Mouse (Mus musculus): ENCODE data around the gene Ppie.
"Not testable (repeated sequence)": the region's sequence is repeated elsewhere in the genome, so short reads cannot be mapped to it uniquely, and the experiment has no call there.

Gene Ppie

GRCm38 (mm10) chr4:123139513-123140154 lies at the start of gene Ppie:
Ppie (minus strand) TSS chr4:123139951.
- DNase-seq (ENCODE audit: low spot score): peak; percentile 79

- no peak for DNase-seq (ENCODE audit: low spot score)
Measured at GRCm38 (mm10) chr4:123184816-123185215, 45.1 kb upstream of the Ppie start.

- DNase-seq (ENCODE audit: low spot score): peak; percentile 76
Measured at GRCm38 (mm10) chr4:123183239-123184056, 43.7 kb upstream of the Ppie start.

GRCm38 (mm10) chr4:123182328-123183238 lies 42.8 kb upstream of the Ppie start, which contains the start of gene Hpcal4:
Hpcal4 (plus strand) TSS chr4:123183227.
- peak; percentile 46 for DNase-seq (ENCODE audit: low spot score)

GRCm38 (mm10) chr4:123171811-123172210 lies 32.1 kb upstream of the Ppie start:
- peak; percentile 40 for DNase-seq (ENCODE audit: low spot score)

GRCm38 (mm10) chr4:123164157-123164556 lies 24.4 kb upstream of the Ppie start:
- DNase-seq (ENCODE audit: low spot score): no peak

GRCm38 (mm10) chr4:123162305-123162917 lies 22.7 kb upstream of the Ppie start:
- DNase-seq (ENCODE audit: low spot score): no peak

- DNase-seq (ENCODE audit: low spot score): not testable (repeated sequence)
Measured at GRCm38 (mm10) chr4:123161251-123161650, 21.5 kb upstream of the Ppie start.

GRCm38 (mm10) chr4:123160571-123160970 lies 20.8 kb upstream of the Ppie start:
- no peak for DNase-seq (ENCODE audit: low spot score)

GRCm38 (mm10) chr4:123155840-123156239 lies 16.1 kb upstream of the Ppie start:
- no peak for DNase-seq (ENCODE audit: low spot score)

- DNase-seq (ENCODE audit: low spot score): no peak
Measured at GRCm38 (mm10) chr4:123155427-123155826, 15.7 kb upstream of the Ppie start.

- no peak for DNase-seq (ENCODE audit: low spot score)
Measured at GRCm38 (mm10) chr4:123155004-123155403, 15.3 kb upstream of the Ppie start.

- no peak for DNase-seq (ENCODE audit: low spot score)
Measured at GRCm38 (mm10) chr4:123152976-123153375, 13.2 kb upstream of the Ppie start.

- no peak for DNase-seq (ENCODE audit: low spot score)
Measured at GRCm38 (mm10) chr4:123152003-123152402, 12.3 kb upstream of the Ppie start.

GRCm38 (mm10) chr4:123147446-123148150 lies 7.8 kb upstream of the Ppie start:
- DNase-seq (ENCODE audit: low spot score): no peak

- DNase-seq (ENCODE audit: low spot score): no peak
Measured at GRCm38 (mm10) chr4:123137551-123137950, 2.2 kb downstream of the Ppie start.

- DNase-seq (ENCODE audit: low spot score): no peak
Measured at GRCm38 (mm10) chr4:123127051-123127450, 12.7 kb downstream of the Ppie start.

GRCm38 (mm10) chr4:123126626-123127025 lies 13.1 kb downstream of the Ppie start:
- DNase-seq (ENCODE audit: low spot score): no peak

- DNase-seq (ENCODE audit: low spot score): no peak
Measured at GRCm38 (mm10) chr4:123121286-123121685, 18.5 kb downstream of the Ppie start.

- not testable (repeated sequence) for DNase-seq (ENCODE audit: low spot score)
Measured at GRCm38 (mm10) chr4:123116640-123117039, 23.1 kb downstream of the Ppie start.

- DNase-seq (ENCODE audit: low spot score): no peak
Measured at GRCm38 (mm10) chr4:123116011-123116410, 23.7 kb downstream of the Ppie start, which contains the start of gene Oxct2b. Oxct2b (plus strand) TSS chr4:123116266.

Data from ovary, postnatal 36 days (tissue).